Mouse (Mus musculus) liver, adult (tissue): Measurements from ENCODE around the gene Gm21394.
"Not testable (repeated sequence)": the region's sequence is repeated elsewhere in the genome, so short reads cannot be mapped to it uniquely, and the experiment has no call there.

Experiments
- GATA4 ChIP-seq: IDR thresholded peaks from 2 replicates; pipeline ENCODE4 v1.6.1; 2014; ENCODE audit warnings: mild to moderate bottlenecking, low read length; ENCODE audit not compliant: insufficient replicate concordance

Gm21394 gene

GRCm38 (mm10) chrY:84564807-84565206, at the start of gene Gm21394:
TSS of gene Gm21394 (minus strand) at chrY:84564907.
- not testable (repeated sequence) for TF ChIP-seq GATA4
